Mouse (Mus musculus) neural tube, embryonic 12.5 days (tissue): Measurements from ENCODE around the gene AI481877. TPM values are rescaled to one million over a fixed set of nuclear protein-coding genes. Genes with fewer than 3 reads are reported as not detected.

ENCODE experiments used
- ATAC-seq: fragments of 200-750 bp; cut with Nextera tagmentation; 2 replicates; pipeline ENCODE4 v1.8.0; 2017; ENCODE audit warnings: low read depth, mild to moderate bottlenecking, moderate TSS enrichment, moderate library complexity; ENCODE audit not compliant: low FRiP score
- H3K27ac ChIP-seq: fragments of 300-500 bp; sonication (generic); 2 replicates; pipeline ENCODE4 v1.5.1; 2016
- H3K27me3 ChIP-seq: fragments of 300-500 bp; sonication (generic); replicated peaks from 2 replicates; pipeline ENCODE4 v1.6.1; 2016; ENCODE audit warnings: mild to moderate bottlenecking
- H3K36me3 ChIP-seq: fragments of 300-500 bp; sonication (generic); 2 replicates; pipeline ENCODE4 v1.6.1; 2016; ENCODE audit warnings: mild to moderate bottlenecking
- H3K4me1 ChIP-seq: fragments of 300-500 bp; sonication (generic); 2 replicates; pipeline ENCODE4 v1.6.1; 2016
- H3K4me2 ChIP-seq: fragments of 300-500 bp; sonication (generic); replicated peaks from 2 replicates; pipeline ENCODE4 v1.6.1; 2016; ENCODE audit warnings: mild to moderate bottlenecking
- H3K4me3 ChIP-seq: fragments of 300-500 bp; sonication (generic); 2 replicates; pipeline ENCODE4 v1.5.1; 2016
- H3K9ac ChIP-seq: fragments of 300-500 bp; sonication (generic); 2 replicates; pipeline ENCODE4 v1.6.1; 2016; ENCODE audit warnings: mild to moderate bottlenecking
- H3K9me3 ChIP-seq: fragments of 300-500 bp; sonication (generic); 2 replicates; pipeline ENCODE4 v1.6.1; 2016; ENCODE audit warnings: mild to moderate bottlenecking
- WGBS: fragments of 180-500 bp; shearing (Covaris S2); methylation state at CpG from one replicate; pipeline ENCODE4 v1.1.7; 2016; 5-methylcytosine and 5-hydroxymethylcytosine counted together
- polyA plus RNA-seq: library from polyadenylated mRNA; unstranded; fragments of >200 nt; fragmentation: Nextera tagmentation; extraction: Ambion mirVana; gene quantifications from 2 replicates; pipeline ENCODE4 v1.2.1, GENCODE M21; 2016

Gene AI481877
- polyA plus RNA-seq, 1 experiment from 2014 or later = not detected

GRCm38 (mm10) chr4:59108721-59109120 is 30.1 kb downstream of the AI481877 start:
- no peak overlapping the region for H3K27ac ChIP-seq
- no peak for ATAC-seq
- H3K4me3 ChIP-seq = no peak overlapping the region
- H3K27me3 ChIP-seq = no peaks in the 10 kb centered on the region
- H3K9me3 ChIP-seq = no peaks in the 10 kb centered on the region
- H3K9ac ChIP-seq = no peak overlapping the region
- H3K36me3 ChIP-seq = no peaks in the 10 kb centered on the region
- no peaks in the 10 kb centered on the region for H3K4me1 ChIP-seq
- 86% methylated on average over 4 of the region's 4 CpGs for WGBS
- no peak overlapping the region for H3K4me2 ChIP-seq

- Histone ChIP-seq H3K4me1 (no peaks in the 10 kb centered on the region), H3K4me3 (no peak overlapping the region), H3K4me2 (no peak overlapping the region), H3K9ac (no peak overlapping the region), H3K9me3 (no peaks in the 10 kb centered on the region), H3K27ac (no peak overlapping the region), H3K36me3 (no peaks in the 10 kb centered on the region), H3K27me3 (no peaks in the 10 kb centered on the region)
- 73% methylated on average over 2 of the region's 2 CpGs for WGBS
- no peak for ATAC-seq
Measured at GRCm38 (mm10) chr4:59107886-59108285, 30.9 kb downstream of the AI481877 start.

GRCm38 (mm10) chr4:59106661-59107060 is 32.1 kb downstream of the AI481877 start:
- Histone ChIP-seq H3K36me3 (no peaks in the 10 kb centered on the region), H3K9ac (no peak overlapping the region), H3K27me3 (no peaks in the 10 kb centered on the region), H3K4me2 (no peak overlapping the region), H3K9me3 (no peaks in the 10 kb centered on the region), H3K4me3 (no peak overlapping the region), H3K4me1 (no peaks in the 10 kb centered on the region), H3K27ac (no peak overlapping the region)
- 76% methylated on average over 5 of the region's 5 CpGs for WGBS
- no peak for ATAC-seq

- no peak overlapping the region for H3K4me3 ChIP-seq
- no peaks in the 10 kb centered on the region for H3K36me3 ChIP-seq
- no peak overlapping the region for H3K9ac ChIP-seq
- H3K9me3 ChIP-seq = no peaks in the 10 kb centered on the region
- WGBS = 87% methylated on average over 2 of the region's 2 CpGs
- no peaks in the 10 kb centered on the region for H3K27me3 ChIP-seq
- no peak overlapping the region for H3K4me2 ChIP-seq
- H3K27ac ChIP-seq = no peak overlapping the region
- ATAC-seq = no peak
- no peaks in the 10 kb centered on the region for H3K4me1 ChIP-seq
Measured at GRCm38 (mm10) chr4:59104166-59104565, 34.6 kb downstream of the AI481877 start.

GRCm38 (mm10) chr4:59096393-59096792 is 42.4 kb downstream of the AI481877 start:
- Histone ChIP-seq H3K4me3 (no peak overlapping the region), H3K9ac (no peak overlapping the region), H3K9me3 (no peaks in the 10 kb centered on the region), H3K4me1 (no peaks in the 10 kb centered on the region), H3K36me3 (no peaks in the 10 kb centered on the region), H3K4me2 (no peak overlapping the region), H3K27me3 (no peaks in the 10 kb centered on the region), H3K27ac (no peak overlapping the region)
- peak; percentile 91 for ATAC-seq

GRCm38 (mm10) chr4:59089391-59089790 is 49.4 kb downstream of the AI481877 start:
- no peak for ATAC-seq
- Histone ChIP-seq H3K4me1 (no peaks in the 10 kb centered on the region), H3K9ac (no peak overlapping the region), H3K36me3 (no peaks in the 10 kb centered on the region), H3K4me2 (no peak overlapping the region), H3K27ac (no peak overlapping the region), H3K4me3 (no peak overlapping the region), H3K9me3 (no peaks in the 10 kb centered on the region), H3K27me3 (no peaks in the 10 kb centered on the region)
- 65% methylated on average over 1 of the region's 1 CpGs for WGBS

- Histone ChIP-seq H3K9ac (no peak overlapping the region), H3K4me2 (no peak overlapping the region), H3K27me3 (no peaks in the 10 kb centered on the region), H3K9me3 (no peaks in the 10 kb centered on the region), H3K4me1 (no peaks in the 10 kb centered on the region), H3K36me3 (no peaks in the 10 kb centered on the region), H3K27ac (no peak overlapping the region), H3K4me3 (no peak overlapping the region)
- no peak for ATAC-seq
- 92% methylated on average over 2 of the region's 2 CpGs for WGBS
Measured at GRCm38 (mm10) chr4:59083430-59083829, 55.4 kb downstream of the AI481877 start.

- H3K9ac ChIP-seq = no peak overlapping the region
- no peaks in the 10 kb centered on the region for H3K27me3 ChIP-seq
- H3K4me1 ChIP-seq = no peaks in the 10 kb centered on the region
- H3K27ac ChIP-seq = no peak overlapping the region
- H3K4me2 ChIP-seq = no peak overlapping the region
- no peak for ATAC-seq
- no peaks in the 10 kb centered on the region for H3K36me3 ChIP-seq
- H3K9me3 ChIP-seq = no peaks in the 10 kb centered on the region
- no peak overlapping the region for H3K4me3 ChIP-seq
- 62% methylated on average over 3 of the region's 3 CpGs for WGBS
Measured at GRCm38 (mm10) chr4:59069276-59069675, 69.5 kb downstream of the AI481877 start.

GRCm38 (mm10) chr4:59062526-59062925 is 76.3 kb downstream of the AI481877 start:
- H3K4me1 ChIP-seq = no peaks in the 10 kb centered on the region
- H3K27me3 ChIP-seq = no peaks in the 10 kb centered on the region
- H3K36me3 ChIP-seq = no peaks in the 10 kb centered on the region
- ATAC-seq = no peak
- H3K9ac ChIP-seq = no peak overlapping the region
- H3K27ac ChIP-seq = no peak overlapping the region
- no peak overlapping the region for H3K4me3 ChIP-seq
- WGBS = 82% methylated on average over 12 of the region's 12 CpGs
- H3K9me3 ChIP-seq = no peaks in the 10 kb centered on the region
- no peak overlapping the region for H3K4me2 ChIP-seq

GRCm38 (mm10) chr4:59057929-59058328 is 80.9 kb downstream of the AI481877 start:
- H3K9me3 ChIP-seq = no peaks in the 10 kb centered on the region
- H3K4me3 ChIP-seq = no peak overlapping the region
- no peak overlapping the region for H3K4me2 ChIP-seq
- no peaks in the 10 kb centered on the region for H3K27me3 ChIP-seq
- no peak overlapping the region for H3K27ac ChIP-seq
- H3K4me1 ChIP-seq = no peaks in the 10 kb centered on the region
- 90% methylated on average over 3 of the region's 3 CpGs for WGBS
- H3K9ac ChIP-seq = no peak overlapping the region
- ATAC-seq = no peak
- H3K36me3 ChIP-seq = no peaks in the 10 kb centered on the region

- Histone ChIP-seq H3K27ac (no peak overlapping the region), H3K4me2 (no peak overlapping the region), H3K27me3 (no peaks in the 10 kb centered on the region), H3K9ac (no peak overlapping the region), H3K4me3 (no peak overlapping the region), H3K4me1 (no peaks in the 10 kb centered on the region), H3K36me3 (no peaks in the 10 kb centered on the region), H3K9me3 (no peaks in the 10 kb centered on the region)
- 89% methylated on average over 1 of the region's 1 CpGs for WGBS
- ATAC-seq = no peak
Measured at GRCm38 (mm10) chr4:59051081-59051480, 87.7 kb downstream of the AI481877 start.

- Histone ChIP-seq H3K9me3 (no peaks in the 10 kb centered on the region), H3K4me3 (no peak overlapping the region), H3K4me2 (no peak overlapping the region), H3K27me3 (no peaks in the 10 kb centered on the region), H3K36me3 (no peaks in the 10 kb centered on the region; the same call in 1 of the 2 replicates), H3K4me1 (no peaks in the 10 kb centered on the region), H3K27ac (no peak overlapping the region), H3K9ac (no peak overlapping the region)
- no peak for ATAC-seq
- WGBS = 25% methylated on average over 3 of the region's 3 CpGs
Measured at GRCm38 (mm10) chr4:59047222-59047621, 91.6 kb downstream of the AI481877 start.

GRCm38 (mm10) chr4:59043891-59044290 is 94.9 kb downstream of the AI481877 start:
- Histone ChIP-seq H3K4me1 (no peaks in the 10 kb centered on the region), H3K4me2 (no peak overlapping the region), H3K9me3 (no peaks in the 10 kb centered on the region), H3K4me3 (no peak overlapping the region), H3K36me3 (peaks cover 11% of the 10 kb centered on the region; the same call in 1 of the 2 replicates), H3K9ac (no peak overlapping the region), H3K27me3 (no peaks in the 10 kb centered on the region), H3K27ac (no peak overlapping the region)
- no peak for ATAC-seq
- WGBS = 92% methylated on average over 6 of the region's 6 CpGs
